Mouse (Mus musculus): ENCODE data around the gene Mllt11.

- no peak for TF ChIP-seq POLR2A (IDR thresholded peaks at IDR 0.05; ENCODE audit: borderline replicate concordance, low read depth, low read length)
- no peak for TF ChIP-seq CTCF (IDR thresholded peaks at IDR 0.05; ENCODE audit: low read depth, low read length)
Measured at GRCm38 (mm10) chr3:95230495-95231297, 1.3 kb downstream of the Mllt11 start.
